Mouse (Mus musculus) layer of hippocampus, postnatal 14 days (tissue): ENCODE results near the gene Rims1. TPM values are rescaled to one million over a fixed set of nuclear protein-coding genes. Genes with fewer than 3 reads are reported as not detected.

ENCODE experiments used
- DNase-seq, 2 experiments: peaks; one replicate each; pipeline ENCODE4 v3.0.0; 2021 to 2022; ENCODE audit warnings: low spot score in 2 of 2, mixed read lengths in 1 of 2
- long read RNA-seq, 2 experiments: library from polyadenylated mRNA; stranded (forward); transcript quantifications; one replicate each; pipeline ENCODE4 v2.0.0; 2021
- total RNA-seq, 2 experiments: library from RNA; stranded (reverse); gene quantifications; 2 replicates each; pipeline ENCODE4 v1.2.3; 2021

Gene Rims1
- 100 to 1,000 TPM; 241 to 261 TPM for total RNA-seq
- long read RNA-seq, experiment 1, partial matches to known transcripts, result 12 of 40 reads
- long read RNA-seq, experiment 1, other reads (novel, unspliced or antisense), result 28 of 40 reads
- long read RNA-seq, experiment 2, partial matches to known transcripts, result 13 of 39 reads
- long read RNA-seq, experiment 2, other reads (novel, unspliced or antisense), result 26 of 39 reads

DNA sequence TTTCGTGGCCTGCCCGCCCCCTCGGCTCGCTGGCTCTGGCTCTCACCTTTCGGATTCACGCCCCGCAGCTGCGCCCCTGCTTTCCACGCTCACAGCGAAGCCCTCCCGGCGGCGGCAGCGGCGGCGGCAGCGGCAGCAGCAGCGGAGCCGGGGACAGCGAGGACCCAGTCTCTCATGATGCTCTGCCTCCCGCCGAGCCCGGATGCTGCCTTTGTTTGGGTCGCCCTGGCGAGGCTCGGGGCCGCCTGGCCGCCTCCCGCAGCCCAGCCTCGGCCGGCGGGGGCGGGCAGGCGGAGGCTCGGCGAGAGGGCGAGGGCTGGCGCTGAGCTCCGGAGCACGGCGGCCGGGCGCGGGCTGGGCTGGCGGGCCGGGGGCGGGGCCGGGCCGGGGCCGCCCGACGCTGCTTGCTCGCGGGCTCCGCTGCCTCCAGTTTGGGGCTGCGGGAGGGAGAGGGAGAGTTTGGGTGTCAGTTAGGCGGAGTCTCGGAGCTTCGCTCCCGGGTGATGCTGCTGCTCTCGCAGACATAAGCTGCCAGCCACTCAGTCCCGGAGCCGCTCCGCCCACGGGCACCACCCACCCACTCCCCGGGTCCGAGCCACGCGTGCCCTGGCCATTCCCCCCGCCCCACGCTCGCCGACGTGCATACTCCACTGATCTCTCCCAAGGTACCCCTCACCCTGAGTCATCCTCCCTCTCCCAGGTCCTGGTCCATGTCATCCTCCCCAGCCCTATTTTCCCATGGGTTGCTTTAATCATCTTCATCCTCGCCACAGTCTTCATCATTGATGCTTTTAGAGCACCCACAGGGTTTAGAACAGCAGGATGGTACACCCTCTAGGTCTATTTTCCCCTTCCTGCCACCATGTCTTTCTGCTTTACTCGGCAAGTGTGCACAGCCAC is at the start of gene Rims1:
TSS of gene Rims1 (minus strand) at position 269 of the 900 bp plus-strand sequence.
- peak; percentile 59 to 70 for DNase-seq

DNA sequence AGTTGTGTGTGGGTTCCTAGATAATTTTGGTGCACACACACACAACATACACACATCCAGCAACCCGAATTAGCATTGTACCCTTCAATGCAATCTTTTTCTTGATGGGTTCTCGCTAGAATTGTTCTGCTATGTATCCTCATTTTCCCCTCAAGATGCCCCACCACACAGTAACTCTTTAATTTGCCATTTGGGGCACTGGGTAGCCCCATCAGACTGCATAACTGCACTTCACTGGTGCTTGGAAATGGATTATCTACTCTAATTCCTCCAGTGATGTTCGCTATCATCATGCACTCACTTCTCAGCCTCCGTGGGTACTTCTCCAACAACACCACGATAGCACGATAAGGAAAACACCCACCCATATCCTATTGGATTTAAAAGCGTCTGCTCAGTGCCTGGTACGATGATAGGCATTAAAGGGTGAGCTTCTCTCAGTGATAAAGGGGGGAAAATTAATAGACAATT is 867 bp upstream of the Rims1 start:
- DNase-seq, result no peak

- peak; percentile 26 to 35 for DNase-seq
Observed at GRCm38 (mm10) chr1:22805025-22805725, 619 bp downstream of the Rims1 start.

GRCm38 (mm10) chr1:22804148-22804885 is 1.5 kb downstream of the Rims1 start:
- peak in 1 of 2 experiments; percentile 8 for DNase-seq

- peak in 1 of 2 experiments; percentile 21 for DNase-seq
Observed at GRCm38 (mm10) chr1:22803471-22803870, 2.3 kb downstream of the Rims1 start.

- no peak for DNase-seq
Observed at GRCm38 (mm10) chr1:22800276-22800675, 5.5 kb downstream of the Rims1 start.

DNA sequence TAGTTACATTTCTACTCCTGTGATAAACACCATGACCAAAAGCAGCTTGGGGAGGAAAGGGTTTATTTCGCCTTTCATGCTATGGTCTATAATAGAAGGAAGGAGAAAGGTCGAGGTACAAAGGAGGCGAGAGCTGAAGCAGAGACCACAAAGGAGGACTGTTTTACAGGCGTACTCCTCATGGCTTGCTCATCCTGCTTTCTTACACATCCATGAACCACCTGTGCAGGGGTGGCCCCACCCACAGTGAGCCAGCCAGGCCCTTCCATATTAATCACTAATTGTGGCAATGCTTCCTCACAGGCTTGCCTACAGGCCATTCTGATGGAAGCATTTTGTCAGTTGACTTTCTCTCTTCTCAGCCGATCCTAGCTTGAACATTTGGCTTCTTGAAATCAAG is 8.7 kb downstream of the Rims1 start:
- DNase-seq, result no peak

GRCm38 (mm10) chr1:22789391-22789909 is 16.3 kb downstream of the Rims1 start:
- no peak for DNase-seq

DNA sequence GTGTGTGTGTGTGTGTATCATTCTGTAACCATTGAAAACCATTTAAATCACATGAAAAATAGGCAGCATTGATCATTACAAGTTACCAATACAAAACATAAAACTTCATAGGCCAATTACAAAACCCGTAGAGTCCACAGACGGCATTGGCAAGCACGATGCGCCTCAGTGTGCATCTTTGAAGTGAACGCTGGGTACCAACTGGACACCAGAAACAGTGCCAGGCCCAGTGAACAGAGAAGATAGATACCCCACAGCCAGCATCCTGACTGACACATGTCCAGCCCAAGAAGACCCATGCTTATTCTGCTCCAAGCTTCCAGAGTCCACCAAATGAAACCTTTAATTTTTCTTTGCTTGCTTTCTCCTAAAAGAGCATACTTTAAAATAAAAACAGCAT is 18.2 kb downstream of the Rims1 start:
- no peak for DNase-seq

DNA sequence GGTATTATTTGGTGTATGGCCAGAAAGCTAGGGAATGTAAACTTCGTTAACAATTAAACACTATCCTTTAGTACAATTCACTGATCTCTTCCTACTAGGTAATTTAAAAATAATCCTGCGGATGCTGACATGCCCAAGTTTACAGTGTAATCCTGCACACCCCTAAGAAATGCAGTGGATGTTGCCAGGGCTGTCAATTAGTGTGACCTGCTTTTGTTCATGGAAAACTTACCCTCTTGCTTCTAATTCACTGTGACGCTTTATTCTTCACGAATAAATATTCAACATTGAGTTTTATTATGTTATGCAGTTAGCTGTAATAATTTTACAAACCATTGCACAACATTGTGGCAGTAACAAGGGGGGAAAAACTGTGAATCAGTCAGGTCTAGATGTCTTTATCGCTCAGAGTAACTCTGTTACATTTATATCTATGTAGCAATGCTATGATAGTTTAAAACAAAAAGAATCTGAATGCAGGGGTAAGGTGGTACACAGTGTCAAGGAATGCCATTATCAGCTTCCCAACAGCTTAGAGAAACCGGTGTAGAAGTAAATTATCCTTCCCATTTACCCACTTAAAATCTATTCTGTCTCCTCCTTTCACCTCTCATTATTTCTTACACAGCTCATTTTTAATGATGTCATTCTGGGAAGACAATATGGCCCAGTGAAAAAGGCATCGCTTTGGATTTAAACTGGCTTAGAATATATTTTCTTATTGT is 35.1 kb downstream of the Rims1 start:
- no peak for DNase-seq

DNA sequence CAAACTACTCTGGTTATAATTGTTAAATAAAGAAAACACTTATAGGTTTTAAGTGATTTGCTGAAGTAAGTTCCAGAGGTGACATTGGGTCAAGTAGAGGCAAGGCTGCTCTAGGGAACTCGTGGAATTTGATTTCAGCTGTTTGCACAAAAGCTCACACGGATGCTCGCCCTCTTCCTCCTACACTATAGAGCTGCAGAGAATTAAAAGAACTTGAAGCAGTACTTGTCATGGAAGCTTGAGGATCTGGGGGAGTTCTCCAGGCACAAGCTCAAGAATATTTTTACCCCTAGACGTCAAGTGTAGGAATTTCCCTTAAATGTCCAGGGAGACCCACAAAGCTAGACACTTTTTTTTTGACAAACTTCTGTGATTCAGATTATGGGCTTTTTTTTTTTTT is 42.4 kb downstream of the Rims1 start:
- DNase-seq, result no peak

GRCm38 (mm10) chr1:22762780-22763179 is 43.0 kb downstream of the Rims1 start:
- DNase-seq, result no peak

GRCm38 (mm10) chr1:22750536-22750935 is 55.3 kb downstream of the Rims1 start:
- DNase-seq, result no peak

GRCm38 (mm10) chr1:22744655-22745054 is 61.1 kb downstream of the Rims1 start:
- no peak for DNase-seq

GRCm38 (mm10) chr1:22737491-22737890 is 68.3 kb downstream of the Rims1 start:
- DNase-seq, result no peak

DNA sequence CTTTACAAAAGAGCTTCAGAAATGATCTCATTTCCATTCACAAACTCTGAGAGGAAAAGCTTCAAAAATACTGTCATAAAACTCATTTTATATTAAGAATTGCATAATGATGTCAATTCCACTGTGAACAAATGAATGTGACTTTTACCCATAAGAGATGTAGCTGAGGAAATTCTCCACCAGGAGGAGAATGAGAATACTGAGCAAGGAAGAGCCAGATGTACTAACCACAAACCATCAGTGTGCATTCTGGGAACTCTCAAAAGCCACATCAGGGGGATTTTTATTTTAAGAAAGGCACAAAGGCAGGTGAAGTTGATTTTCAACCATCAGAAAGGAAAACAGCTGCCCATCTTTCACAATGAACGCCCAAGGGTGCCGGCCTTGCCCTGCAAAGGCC is 71.4 kb downstream of the Rims1 start:
- no peak for DNase-seq

GRCm38 (mm10) chr1:22733281-22733680 is 72.5 kb downstream of the Rims1 start:
- no peak for DNase-seq

- DNase-seq, result no peak
Observed at GRCm38 (mm10) chr1:22728207-22728606, 77.6 kb downstream of the Rims1 start.

DNA sequence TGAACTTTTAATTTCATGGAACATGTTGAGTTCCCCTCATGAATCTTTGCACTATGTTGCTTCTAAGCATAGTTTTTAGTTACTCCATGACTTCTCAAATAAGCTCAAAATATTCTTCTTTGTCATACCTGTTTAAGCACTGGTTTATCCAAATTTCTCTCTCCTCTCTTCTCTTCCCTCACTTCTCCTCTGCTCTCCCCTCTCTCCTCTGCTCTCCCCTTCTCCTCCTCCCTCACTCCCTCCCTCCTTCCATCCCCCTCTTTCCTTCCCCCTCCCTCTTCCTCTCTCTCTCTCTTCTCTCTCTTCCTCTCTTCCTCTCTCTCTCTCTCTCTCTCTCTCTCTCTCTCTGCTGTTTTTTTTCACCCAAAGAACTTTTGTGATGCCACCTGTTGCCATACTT is 84.1 kb downstream of the Rims1 start:
- DNase-seq, result no peak

GRCm38 (mm10) chr1:22720714-22721113 is 85.1 kb downstream of the Rims1 start:
- DNase-seq, result no peak
